Mouse (Mus musculus): ENCODE measurements around the gene Mdn1.

The Mdn1 gene

DNA sequence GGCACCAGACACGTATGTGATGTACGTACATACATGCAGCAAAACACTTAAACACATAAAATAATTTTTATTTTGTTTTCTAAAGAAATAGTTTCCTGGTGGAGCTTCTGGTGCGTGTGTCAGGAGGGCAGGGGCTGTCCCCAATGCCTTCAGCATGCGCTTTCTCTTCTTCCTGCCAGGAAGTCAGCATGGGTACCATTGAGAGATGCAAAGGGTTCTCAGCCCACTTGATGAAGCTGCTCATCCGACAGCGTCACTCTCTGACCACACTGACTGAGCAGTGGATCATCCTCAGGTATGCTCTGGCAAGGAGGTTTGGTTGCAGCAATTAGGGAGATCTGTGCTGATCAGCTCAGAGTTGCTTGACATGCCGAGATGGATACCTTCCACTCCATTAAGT lies 91.5 kb downstream of the Mdn1 start:
- CTCF ChIA-PET: no interaction called here
- POLR2A ChIA-PET: interaction anchor here in 2 of 4 experiments (0.7 to 1.4 kb wide), 7 partner anchors 14 to 97 kb away, joined by 3 to 4 read pairs (median 3); no protein-coding TSS in a partner anchor

GRCm38 (mm10) chr4:32750711-32751110 lies 93.8 kb downstream of the Mdn1 start:
- POLR2A ChIA-PET: interaction anchor here in 2 of 4 experiments (0.6 to 1.7 kb wide), 13 partner anchors 8 to 234 kb away, joined by 3 to 8 read pairs (median 3); partner anchors contain the start of gene Mdn1 (in 1 of the 2)
- CTCF ChIA-PET: interaction anchor here in 1 of 4 experiments (0.6 kb wide), 1 partner anchor 10 kb away, joined by 7 read pairs; no protein-coding TSS in a partner anchor

- POLR2A ChIA-PET: interaction anchor here in 2 of 4 experiments (0.7 to 0.9 kb wide), 2 partner anchors 17 to 21 kb away, joined by 3 to 4 read pairs; no protein-coding TSS in a partner anchor
- CTCF ChIA-PET: no interaction called here
These were observed 100.5 kb downstream of the Mdn1 start for GRCm38 (mm10) chr4:32757430-32757829.

GRCm38 (mm10) chr4:32767471-32767870 lies 110.6 kb downstream of the Mdn1 start:
- CTCF ChIA-PET: interaction anchor here in 2 of 4 experiments (0.6 to 0.7 kb wide), 3 partner anchors 100 to 767 kb away, joined by 3 to 6 read pairs (median 4); no protein-coding TSS in a partner anchor
- POLR2A ChIA-PET: interaction anchor here in 1 of 4 experiments (0.6 kb wide), 1 partner anchor 153 kb away, joined by 3 read pairs; no protein-coding TSS in a partner anchor

GRCm38 (mm10) chr4:32768046-32768445 lies 111.1 kb downstream of the Mdn1 start:
- POLR2A ChIA-PET: interaction anchor here in 2 of 4 experiments (0.6 to 1.1 kb wide), 3 partner anchors 43 to 153 kb away, joined by 3 to 5 read pairs (median 3); no protein-coding TSS in a partner anchor
- CTCF ChIA-PET: interaction anchor here in 3 of 4 experiments (0.6 to 0.7 kb wide), 3 partner anchors 130 to 767 kb away, joined by 3 to 6 read pairs (median 4); no protein-coding TSS in a partner anchor

- CTCF ChIA-PET: interaction anchor here in 3 of 4 experiments (0.5 to 1.8 kb wide), 10 partner anchors 30 to 522 kb away, joined by 3 to 6 read pairs (median 4); partner anchors contain the start of gene Lyrm2 (in 1 of the 3)
- POLR2A ChIA-PET: interaction anchor here in 3 of 4 experiments (0.5 to 3.5 kb wide), 21 partner anchors 10 to 593 kb away, joined by 3 to 14 read pairs (median 4); partner anchors contain the start of genes Lyrm2 (in 2 of the 3) and Mdn1 (in 2 of the 3)
These were observed 113.4 kb downstream of the Mdn1 start for GRCm38 (mm10) chr4:32770284-32770810.

DNA sequence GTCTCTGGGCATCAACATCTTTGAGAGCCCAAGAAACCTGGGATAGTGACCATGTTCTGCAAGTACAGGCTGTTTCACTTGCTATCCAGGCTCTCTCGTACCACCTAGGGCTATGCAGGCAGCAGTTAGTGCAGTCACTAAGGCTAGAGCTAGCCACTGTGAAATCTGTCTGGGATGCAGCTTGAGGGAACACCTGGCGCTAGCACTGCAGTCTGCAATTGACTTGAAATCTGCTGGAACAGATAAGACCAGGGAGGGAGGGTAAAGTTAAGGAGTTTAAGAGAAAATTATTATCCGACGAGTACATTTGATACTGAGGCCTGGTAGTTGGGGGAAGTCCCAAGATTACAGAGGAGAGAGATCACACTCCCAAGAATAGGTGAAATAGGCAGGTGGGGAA lies 123.1 kb downstream of the Mdn1 start:
- POLR2A ChIA-PET: interaction anchor here in 2 of 4 experiments (0.5 to 1.5 kb wide), 6 partner anchors 9 to 203 kb away, joined by 3 to 5 read pairs (median 4); partner anchors contain the start of genes Lyrm2 (in 1 of the 2) and Rragd (in 1 of the 2)
- CTCF ChIA-PET: interaction anchor here in 1 of 4 experiments (0.6 kb wide), 1 partner anchor 199 kb away, joined by 3 read pairs; no protein-coding TSS in a partner anchor

DNA sequence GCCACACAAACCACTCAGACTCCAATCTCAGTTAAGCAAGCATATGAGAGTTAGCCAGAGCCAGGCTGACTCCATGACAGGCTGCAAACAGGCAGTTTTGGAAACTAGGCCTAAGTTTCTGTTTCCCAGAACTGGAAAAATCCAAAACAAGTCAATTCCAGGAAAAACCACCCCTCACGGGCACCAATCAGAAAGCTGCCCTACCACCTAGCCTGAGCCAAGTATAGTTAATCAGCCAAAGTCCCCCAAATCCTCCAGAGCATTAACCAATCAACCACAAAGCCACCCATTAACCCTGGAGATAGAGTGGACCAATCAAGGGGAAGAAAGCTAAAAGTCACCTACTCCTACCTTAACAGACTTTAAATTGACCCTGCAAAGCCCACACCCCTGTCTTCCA lies 130.2 kb downstream of the Mdn1 start:
- POLR2A ChIA-PET: interaction anchor here in 2 of 4 experiments (3.3 to 3.4 kb wide), 2 partner anchors 13 kb away, joined by 37 to 41 read pairs; partner anchors contain the start of gene Lyrm2 (in 2 of the 2)
- CTCF ChIA-PET: no interaction called here

- ChIA-PET CTCF (interaction anchor here in 1 of 4 experiments (0.6 kb wide), 1 partner anchor 12 kb away, joined by 6 read pairs; no protein-coding TSS in a partner anchor), POLR2A (interaction anchor here in 3 of 4 experiments (0.6 to 3.4 kb wide), 7 partner anchors 9 to 329 kb away, joined by 3 to 41 read pairs (median 7); partner anchors contain the start of genes Lyrm2 (in 3 of the 3) and Casp8ap2 (in 1 of the 3))
These were observed 132.1 kb downstream of the Mdn1 start for GRCm38 (mm10) chr4:32789020-32789419.

- ChIA-PET CTCF (no interaction called here), POLR2A (interaction anchor here in 3 of 4 experiments (1.4 to 3.6 kb wide), 12 partner anchors 10 to 448 kb away, joined by 3 to 41 read pairs (median 10); partner anchors contain the start of gene Casp8ap2 (in 1 of the 3))
These were observed 142.1 kb downstream of the Mdn1 start for GRCm38 (mm10) chr4:32798976-32799375.

GRCm38 (mm10) chr4:32799966-32800576 lies 143.2 kb downstream of the Mdn1 start, which contains the start of gene Lyrm2:
TSS of gene Lyrm2 (plus strand) at chr4:32800253.
- ChIA-PET POLR2A (interaction anchor here (0.5 to 3.6 kb wide), 59 partner anchors 9 to 975 kb away, joined by 3 to 41 read pairs (median 4); partner anchors contain the start of genes Casp8ap2 (in 3 of the 4), Ankrd6 (in 2 of the 4) and Mdn1 (in 1 of the 4)), CTCF (interaction anchor here in 3 of 4 experiments (0.6 to 1.8 kb wide), 6 partner anchors 30 to 802 kb away, joined by 3 to 6 read pairs (median 4); no protein-coding TSS in a partner anchor)

DNA sequence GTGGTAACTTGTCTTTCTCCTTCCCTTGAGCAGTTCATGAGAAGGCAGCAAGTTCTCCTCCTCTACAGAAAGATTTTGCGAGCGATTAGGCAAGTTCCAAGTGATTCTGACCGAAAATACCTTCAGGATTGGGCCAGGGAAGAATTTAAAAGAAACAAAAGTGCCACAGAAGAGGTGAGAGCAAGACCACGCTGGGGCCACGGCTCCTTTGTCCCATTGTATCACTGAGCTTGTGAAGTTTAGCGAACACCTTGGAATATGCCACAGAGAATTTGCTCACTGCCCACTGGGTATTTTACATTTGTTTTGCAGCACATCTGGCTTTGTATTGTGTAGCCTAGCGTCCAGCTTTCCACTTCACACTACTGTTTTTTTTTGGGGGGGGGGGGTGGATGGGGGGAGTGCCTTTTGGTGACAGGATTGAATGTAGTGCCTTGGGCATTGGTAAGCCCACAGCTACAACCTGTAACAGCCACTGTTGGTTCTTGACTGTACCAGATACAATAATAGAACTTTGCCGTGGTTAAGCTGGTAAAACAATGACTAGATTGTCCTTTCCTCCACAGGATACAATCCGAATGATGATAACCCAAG lies 143.8 kb downstream of the Mdn1 start:
- ChIA-PET POLR2A (interaction anchor here (0.5 to 3.6 kb wide), 61 partner anchors 11 to 975 kb away, joined by 3 to 41 read pairs (median 4); partner anchors contain the start of genes Casp8ap2 (in 3 of the 4), Ankrd6 (in 2 of the 4), Mdn1 (in 1 of the 4) and Rragd (in 1 of the 4)), CTCF (interaction anchor here in 3 of 4 experiments (0.6 to 1.8 kb wide), 9 partner anchors 12 to 1633 kb away, joined by 3 to 6 read pairs (median 4); no protein-coding TSS in a partner anchor)

DNA sequence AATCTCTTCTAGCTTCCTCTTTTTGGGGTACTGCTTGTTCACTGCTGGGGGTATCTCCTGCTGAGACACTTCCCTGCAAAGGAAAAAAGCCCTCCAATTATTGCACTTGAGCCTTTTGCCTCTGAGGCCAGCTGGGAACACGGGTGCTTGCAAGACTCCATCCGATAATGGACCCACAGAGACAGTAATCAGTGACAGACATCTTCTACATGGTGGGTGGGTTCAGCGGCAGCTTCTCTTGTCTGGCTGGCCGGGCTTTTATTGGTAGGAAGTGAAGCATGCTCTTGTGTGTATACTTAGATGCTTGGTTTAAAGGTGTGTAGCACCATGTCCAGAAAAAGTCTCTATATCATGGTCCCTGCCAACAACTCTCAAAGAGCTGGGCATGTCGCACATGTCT lies 160.6 kb downstream of the Mdn1 start:
- ChIA-PET POLR2A (interaction anchor here in 2 of 4 experiments (0.9 to 1.5 kb wide), 2 partner anchors 13 to 17 kb away, joined by 3 to 4 read pairs; no protein-coding TSS in a partner anchor), CTCF (interaction anchor here in 1 of 4 experiments (0.6 kb wide), 1 partner anchor 147 kb away, joined by 3 read pairs; no protein-coding TSS in a partner anchor)

GRCm38 (mm10) chr4:32820676-32821075 lies 163.8 kb downstream of the Mdn1 start:
- POLR2A ChIA-PET: interaction anchor here in 1 of 4 experiments (1.4 kb wide), 1 partner anchor 12 kb away, joined by 3 read pairs; no protein-coding TSS in a partner anchor
- CTCF ChIA-PET: no interaction called here

DNA sequence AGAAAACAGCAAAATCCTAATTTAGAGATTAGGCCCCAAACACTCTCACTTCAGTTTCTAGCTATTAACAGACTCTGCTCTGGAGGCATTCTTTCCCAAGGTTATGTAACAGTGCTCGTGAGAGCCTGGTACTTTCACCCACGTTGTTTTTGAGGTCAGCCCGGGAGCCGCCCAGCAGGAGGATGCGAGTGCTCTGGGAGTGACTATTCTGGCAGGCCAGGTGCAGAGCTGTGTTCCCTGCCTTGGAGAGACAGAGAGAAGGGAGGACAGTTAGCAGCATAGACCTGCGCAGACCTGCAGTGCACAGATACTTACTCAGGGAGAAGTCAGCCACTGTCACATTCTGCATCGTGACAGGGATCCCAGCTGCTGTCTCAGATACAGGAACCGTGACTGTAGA lies 167.3 kb downstream of the Mdn1 start:
- CTCF ChIA-PET: interaction anchor here in 1 of 4 experiments (0.8 kb wide), 1 partner anchor 42 kb away, joined by 3 read pairs; no protein-coding TSS in a partner anchor
- POLR2A ChIA-PET: interaction anchor here in 2 of 4 experiments (1.1 to 1.6 kb wide), 4 partner anchors 9 to 24 kb away, joined by 3 to 5 read pairs (median 4); no protein-coding TSS in a partner anchor
